Mouse (Mus musculus): ENCODE measurements at regions not wholly inside any gene's neighbourhood (a gene's known extent, or its start where the extent isn't known, plus 50 kb on each side); places are given as distances from the start of the nearest gene placed in this dataset.

DNA sequence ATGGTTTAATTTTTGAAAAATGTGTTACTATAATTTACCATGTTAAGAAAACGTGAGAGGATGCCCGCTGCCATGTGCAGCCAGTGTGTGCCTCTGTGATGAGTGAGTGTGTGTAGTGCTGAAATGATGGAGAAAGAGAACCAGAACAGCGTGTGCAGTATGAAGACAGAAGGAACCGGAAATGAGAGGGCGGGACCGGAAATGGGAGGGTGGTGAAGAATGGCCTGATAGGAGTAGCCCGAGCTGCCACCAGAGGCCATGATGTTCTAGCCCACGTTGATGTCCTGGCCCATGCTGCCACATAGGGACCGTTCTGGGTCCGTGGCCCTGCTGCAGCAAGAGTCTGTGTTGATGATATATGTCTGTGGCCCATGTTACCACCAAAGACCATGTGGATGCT, 57.8 kb upstream of the Anapc15-ps start:
- no peak for TF ChIP-seq CTCF (conservative IDR thresholded peaks at IDR 0.05; ENCODE audit: low read length)
- no peak for TF ChIP-seq NANOG (IDR thresholded peaks at IDR 0.05; ENCODE audit: borderline replicate concordance, low read length)
